Mouse (Mus musculus): ENCODE measurements at regions not wholly inside any gene's neighbourhood (a gene's known extent, or its start where the extent isn't known, plus 50 kb on each side); places are given as distances from the start of the nearest gene placed in this dataset.

- DNase-seq, result no peak
Measured at GRCm38 (mm10) chr6:31898609-31899008, 151.4 kb upstream of the 1700012A03Rik start.

GRCm38 (mm10) chr6:31897001-31897400 is 153.0 kb upstream of the 1700012A03Rik start:
- DNase-seq, result no peak

GRCm38 (mm10) chr6:31895835-31896234 is 154.2 kb upstream of the 1700012A03Rik start:
- DNase-seq, result peak; percentile 12

- no peak for DNase-seq
Measured at GRCm38 (mm10) chr6:31886931-31887330, 163.1 kb upstream of the 1700012A03Rik start.

GRCm38 (mm10) chr6:31885196-31885595 is 164.8 kb upstream of the 1700012A03Rik start:
- peak; percentile 4 for DNase-seq

- DNase-seq, result peak; percentile 76
Measured at GRCm38 (mm10) chr6:31883726-31884125, 166.3 kb upstream of the 1700012A03Rik start.

- no peak for DNase-seq
Measured at GRCm38 (mm10) chr6:31874616-31875015, 175.4 kb upstream of the 1700012A03Rik start.

GRCm38 (mm10) chr6:31873911-31874310 is 176.1 kb upstream of the 1700012A03Rik start:
- DNase-seq, result peak; percentile 25

GRCm38 (mm10) chr6:31871766-31872165 is 178.3 kb upstream of the 1700012A03Rik start:
- no peak for DNase-seq

GRCm38 (mm10) chr6:31861996-31862395 is 188.1 kb upstream of the 1700012A03Rik start:
- DNase-seq, result no peak

- no peak for DNase-seq
Measured at GRCm38 (mm10) chr6:31859621-31860020, 190.4 kb upstream of the 1700012A03Rik start.

GRCm38 (mm10) chr6:31854261-31854660 is 195.8 kb upstream of the 1700012A03Rik start:
- DNase-seq, result no peak

GRCm38 (mm10) chr6:31846319-31846718 is 203.7 kb upstream of the 1700012A03Rik start:
- no peak for DNase-seq

GRCm38 (mm10) chr6:31845671-31846070 is 204.4 kb upstream of the 1700012A03Rik start:
- DNase-seq, result no peak

GRCm38 (mm10) chr6:31840621-31841020 is 209.4 kb upstream of the 1700012A03Rik start:
- DNase-seq, result peak; percentile 10

GRCm38 (mm10) chr6:31838588-31838987 is 211.5 kb upstream of the 1700012A03Rik start:
- peak; percentile 29 for DNase-seq

- no peak for DNase-seq
Measured at GRCm38 (mm10) chr6:31835795-31836194, 214.3 kb upstream of the 1700012A03Rik start.

- DNase-seq, result no peak
Measured at GRCm38 (mm10) chr6:31834503-31834902, 215.5 kb upstream of the 1700012A03Rik start.

- DNase-seq, result peak; percentile 5
Measured at GRCm38 (mm10) chr6:31830610-31831009, 219.4 kb upstream of the 1700012A03Rik start.

GRCm38 (mm10) chr6:31823616-31824015 is 226.4 kb upstream of the 1700012A03Rik start:
- DNase-seq, result no peak

- DNase-seq, result no peak
Measured at GRCm38 (mm10) chr6:31822186-31823085, 227.6 kb upstream of the 1700012A03Rik start.

GRCm38 (mm10) chr6:31821621-31822020 is 228.4 kb upstream of the 1700012A03Rik start:
- DNase-seq, result no peak

GRCm38 (mm10) chr6:31817640-31818039 is 232.4 kb upstream of the 1700012A03Rik start:
- DNase-seq, result no peak

GRCm38 (mm10) chr6:31811890-31812289 is 238.2 kb upstream of the 1700012A03Rik start:
- no peak for DNase-seq

All from adrenal gland, postnatal 10 days (tissue).